12 mouse cellular contexts compared by ENCODE assay signal in the genomic region with DNA sequence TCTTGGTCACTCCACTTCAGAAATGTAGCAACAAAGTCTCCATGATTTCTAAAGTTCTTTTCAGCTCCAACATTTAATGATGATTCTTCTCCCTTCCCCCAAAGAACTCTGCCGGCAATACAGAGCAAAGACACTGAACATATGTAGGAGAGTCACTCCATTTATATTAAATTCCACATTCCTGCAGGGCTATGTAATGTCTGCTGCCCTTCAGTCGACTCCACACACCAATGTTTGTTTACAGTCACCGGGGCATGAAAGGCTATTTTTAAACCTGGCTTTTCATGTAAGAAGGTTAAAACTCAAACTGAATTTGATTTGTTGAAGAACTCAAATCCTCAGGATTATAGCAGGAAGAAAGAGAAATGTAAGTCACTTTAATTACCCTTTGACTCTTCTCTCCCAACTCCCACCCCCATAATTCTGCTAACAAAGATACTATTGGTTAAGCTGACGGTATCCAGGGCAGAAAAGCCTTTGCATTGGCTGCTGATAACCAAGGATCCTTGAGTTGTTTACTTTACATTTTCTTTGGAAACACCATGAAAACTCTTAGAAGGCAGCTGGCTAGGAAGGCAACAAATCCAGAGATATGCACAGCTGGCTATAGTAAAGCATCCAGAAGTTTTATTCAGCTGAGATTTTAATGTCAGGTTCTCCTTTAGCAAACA.
DNase-seq lines count a peak whose midpoint lies in the region; ATAC-seq and TF ChIP-seq lines count a peak whose summit lies in the region.
"Had no signal": no experiment of that assay in that cellular context is flagged by ENCODE, and none has a peak within 500 bp of the region (broad histone marks: within the 10 kb centered on the region; RNA-seq: fewer than 3 reads in every experiment).

No protein-coding gene starts in this region.

- 7% methylated on average over 4 of the region's 4 CpGs for WGBS in heart, embryonic 13.5 days
- 52% methylated on average over 4 of the region's 4 CpGs for WGBS in hindbrain, embryonic 16.5 days

- peak; percentile 97 for ATAC-seq in Patski
- ATAC-seq in heart, embryonic 13.5 days (ENCODE audit: extremely low read depth, insufficient number of reproducible peaks, low FRiP score, low TSS enrichment): no peak
- ATAC-seq in hindbrain, embryonic 16.5 days: no peak
- ATAC-seq in megakaryocyte progenitor cell, adult 5-6 weeks (replicated peaks; ENCODE audit: poor library complexity): no peak

- H3K4me1 ChIP-seq in heart, embryonic 13.5 days: peaks cover 13% of the 10 kb centered on the region
- H3K4me1 ChIP-seq in hindbrain, embryonic 16.5 days (ENCODE audit: control insufficient read depth, insufficient read depth, low read depth, low read length): no peaks in the 10 kb centered on the region
- H3K4me1 ChIP-seq: forebrain, embryonic 12.5 days had no signal

- DNase-seq in gastrocnemius, adult 2 months: no peak
- no peak for DNase-seq in gastrocnemius, postnatal 4 days (ENCODE audit: low spot score in 2 of 2)
- DNase-seq in Patski (ENCODE audit: low read depth, low spot score): peak; percentile 91
- peak; percentile 14 for DNase-seq in kidney, postnatal 10 days
- no peak for DNase-seq in right cerebral cortex, adult 2 months (ENCODE audit: low spot score in 2 of 2)
- DNase-seq: adrenal gland, adult 8-10 months; cerebellum, adult 11-12 months had no signal

- POLR2A ChIA-PET in Patski (lab: Charles Lee): no interaction called here

- CTCF ChIA-PET in Patski (lab: Charles Lee): interaction anchor here (1.4 kb wide), 1 partner anchor 39 kb away, joined by 3 read pairs; no protein-coding TSS in a partner anchor

- no peak overlapping the region; the same call in 1 of the 2 replicates for H3K4me3 ChIP-seq in gastrocnemius, adult 2 months
- H3K4me3 ChIP-seq in heart, embryonic 13.5 days: no peak overlapping the region
- no peak overlapping the region for H3K4me3 ChIP-seq in hindbrain, embryonic 16.5 days (ENCODE audit: low read length)
- H3K4me3 ChIP-seq: forebrain, embryonic 12.5 days had no signal

- no peaks in the 10 kb centered on the region for H3K27me3 ChIP-seq in Patski
- no peaks in the 10 kb centered on the region for H3K27me3 ChIP-seq in heart, embryonic 13.5 days (replicated peaks)
- no peaks in the 10 kb centered on the region for H3K27me3 ChIP-seq in hindbrain, embryonic 16.5 days (replicated peaks; ENCODE audit: control insufficient read depth, insufficient read depth, low read length)
- H3K27me3 ChIP-seq: forebrain, embryonic 12.5 days had no signal

- peak overlapping the region; percentile 29 for H3K4me2 ChIP-seq in heart, embryonic 13.5 days
- H3K4me2 ChIP-seq in hindbrain, embryonic 16.5 days (ENCODE audit: low read length): no peak overlapping the region
- H3K4me2 ChIP-seq: forebrain, embryonic 12.5 days had no signal

- intact Hi-C loops in gastrocnemius, adult 2 months (cut with DNase I): no loop called here

- no peak overlapping the region for H3K9ac ChIP-seq in heart, embryonic 13.5 days
- H3K9ac ChIP-seq in hindbrain, embryonic 16.5 days (ENCODE audit: low read depth, low read length): no peak overlapping the region
- H3K9ac ChIP-seq: forebrain, embryonic 12.5 days had no signal

- H3K36me3 ChIP-seq in heart, embryonic 13.5 days: no peaks in the 10 kb centered on the region
- no peaks in the 10 kb centered on the region for H3K36me3 ChIP-seq in hindbrain, embryonic 16.5 days (ENCODE audit: control insufficient read depth, insufficient read depth, low read length)
- H3K36me3 ChIP-seq: forebrain, embryonic 12.5 days; G1E had no signal

- H3K27ac ChIP-seq in gastrocnemius, adult 2 months: peak overlapping the region; percentile 63
- H3K27ac ChIP-seq in heart, embryonic 13.5 days (replicated peaks): peak overlapping the region; percentile 74
- H3K27ac ChIP-seq in hindbrain, embryonic 16.5 days (ENCODE audit: low read depth, low read length): no peak overlapping the region
- H3K27ac ChIP-seq: forebrain, embryonic 12.5 days had no signal

- no peaks in the 10 kb centered on the region for H3K9me3 ChIP-seq in heart, embryonic 13.5 days
- H3K9me3 ChIP-seq in hindbrain, embryonic 16.5 days (ENCODE audit: control insufficient read depth, low read length): no peaks in the 10 kb centered on the region
- H3K9me3 ChIP-seq: forebrain, embryonic 12.5 days; G1E had no signal

- TF ChIP-seq CTCF in gastrocnemius, adult 2 months (IDR thresholded peaks at IDR 0.05): no peak
- TF ChIP-seq CTCF in Patski (IDR thresholded peaks at IDR 0.05): no peak

- in situ Hi-C loops in Patski (cut with MboI; ENCODE audit: low pct_unique_long_range_greater_than_20kb): no loop called here

Comparison
In these comparisons a context has a peak if more than half of its experiments do, and no peak if none do; other contexts are left out.
1. DNase-seq: peak in Patski (single experiment) and kidney, postnatal 10 days (single experiment); none in gastrocnemius, adult 2 months (single experiment), gastrocnemius, postnatal 4 days (0 of 2) and right cerebral cortex, adult 2 months (0 of 2).